Mouse (Mus musculus) myocyte (in vitro differentiated cells): ENCODE data around the gene Caskin1. TPM values are rescaled to one million over a fixed set of nuclear protein-coding genes. Genes with fewer than 3 reads are reported as not detected.
A peak's percentile ranks its signal among the peaks of the same experiment; 100 is the strongest.

Source experiments
- H3K27me3 ChIP-seq: one replicate; pipeline ENCODE4 v1.6.1; 2011; ENCODE audit not compliant: control insufficient read depth, insufficient read depth, insufficient read length
- H3K36me3 ChIP-seq: one replicate; pipeline ENCODE4 v1.6.1; 2011; ENCODE audit not compliant: control insufficient read depth, insufficient read depth
- H3K4me2 ChIP-seq: one replicate; pipeline ENCODE4 v1.6.1; 2011; ENCODE audit warnings: low read depth, control low read depth
- H3K4me3 ChIP-seq: one replicate; pipeline ENCODE4 v1.5.1; 2011; ENCODE audit warnings: mild to moderate bottlenecking, control low read depth, moderate library complexity
- H3K79me2 ChIP-seq: one replicate; pipeline ENCODE4 v1.6.1; 2011; ENCODE audit not compliant: control insufficient read depth, insufficient read depth
- H3ac ChIP-seq: one replicate; pipeline ENCODE4 v1.6.1; 2011; ENCODE audit not compliant: control insufficient read depth, insufficient read length
- CEBPB ChIP-seq: IDR thresholded peaks from 2 replicates; pipeline ENCODE4 v1.6.1; 2011; ENCODE audit warnings: mild to moderate bottlenecking, moderate library complexity; ENCODE audit not compliant: poor library complexity, insufficient read depth, severe bottlenecking
- E2F4 ChIP-seq: IDR thresholded peaks from one replicate; pipeline ENCODE4 v1.6.1; 2011; ENCODE audit warnings: mild to moderate bottlenecking, control low read depth, moderate library complexity; ENCODE audit not compliant: insufficient read depth
- MAX ChIP-seq: IDR thresholded peaks from one replicate; pipeline ENCODE4 v1.6.1; 2011; ENCODE audit warnings: low read depth, mild to moderate bottlenecking, control low read depth
- MYOD1 ChIP-seq, 3 experiments: IDR thresholded peaks; one replicate each; pipeline ENCODE4 v1.6.1; 2011; ENCODE audit warnings: control low read depth in 2 of 3, low read depth in 2 of 3, mild to moderate bottlenecking in 2 of 3, moderate library complexity in 1 of 3; ENCODE audit not compliant: insufficient read length in 2 of 3, control insufficient read depth in 1 of 3
- MYOG ChIP-seq, 3 experiments: IDR thresholded peaks; one replicate each; pipeline ENCODE4 v1.6.1; 2011; ENCODE audit warnings: control low read depth in 2 of 3, low read depth in 2 of 3, mild to moderate bottlenecking in 2 of 3; ENCODE audit not compliant: insufficient read length in 2 of 3, control insufficient read depth in 1 of 3, insufficient read depth in 1 of 3
- POLR2A ChIP-seq: IDR thresholded peaks from one replicate; pipeline ENCODE4 v1.6.1; 2011; ENCODE audit warnings: low read depth, mild to moderate bottlenecking, control low read depth, moderate library complexity; ENCODE audit not compliant: insufficient read length
- POLR2AphosphoS2 ChIP-seq: IDR thresholded peaks from one replicate; pipeline ENCODE4 v1.6.1; 2011; ENCODE audit warnings: low read depth, control low read depth; ENCODE audit not compliant: insufficient read length
- REST ChIP-seq: IDR thresholded peaks from one replicate; pipeline ENCODE4 v1.6.1; 2011; ENCODE audit warnings: mild to moderate bottlenecking, control low read depth, moderate library complexity; ENCODE audit not compliant: insufficient read depth, insufficient read length
- SRF ChIP-seq: IDR thresholded peaks from one replicate; pipeline ENCODE4 v1.6.1; 2011; ENCODE audit warnings: low read depth; ENCODE audit not compliant: control insufficient read depth, insufficient read length
- TCF12 ChIP-seq: IDR thresholded peaks from one replicate; pipeline ENCODE4 v1.6.1; 2011; ENCODE audit warnings: mild to moderate bottlenecking, control low read depth; ENCODE audit not compliant: poor library complexity, insufficient read depth, severe bottlenecking
- TCF3 ChIP-seq: IDR thresholded peaks from one replicate; pipeline ENCODE4 v1.6.1; 2011; ENCODE audit warnings: low read depth, control low read depth; ENCODE audit not compliant: insufficient read length
- USF1 ChIP-seq: IDR thresholded peaks from one replicate; pipeline ENCODE4 v1.6.1; 2011; ENCODE audit warnings: low read depth, mild to moderate bottlenecking, control low read depth, moderate library complexity
- polyA plus RNA-seq: library from polyadenylated mRNA; unstranded; fragments of >200 nt; fragmentation: generic; extraction: Trizol; gene quantifications from one replicate; pipeline ENCODE4 v1.2.1, GENCODE M21; 2012; ENCODE audit warnings: missing spikeins

Gene Caskin1
- polyA plus RNA-seq, 1 experiment, result 0.16 TPM

- no peak for TF ChIP-seq TCF12
- TF ChIP-seq MYOG (IDR thresholded peaks at IDR 0.05; ENCODE audit: control insufficient read depth in 1 of 3, insufficient read depth in 1 of 3, insufficient read length in 2 of 3, low read depth in 2 of 3), result no peak
- TF ChIP-seq MAX, result no peak
- TF ChIP-seq REST, result no peak
- TF ChIP-seq CEBPB, result no peak
- TF ChIP-seq E2F4, result no peak
- TF ChIP-seq POLR2A, result no peak
- peaks cover 3% of the 10 kb centered on the region for H3K79me2 ChIP-seq
- H3ac ChIP-seq, result no peak overlapping the region
- H3K4me3 ChIP-seq, result no peak overlapping the region
- no peaks in the 10 kb centered on the region for H3K27me3 ChIP-seq
- H3K36me3 ChIP-seq, result peaks cover 15% of the 10 kb centered on the region
- H3K4me2 ChIP-seq, result no peak overlapping the region
Observed at GRCm38 (mm10) chr17:24514270-24515257, 26.2 kb downstream of the Caskin1 start.

DNA sequence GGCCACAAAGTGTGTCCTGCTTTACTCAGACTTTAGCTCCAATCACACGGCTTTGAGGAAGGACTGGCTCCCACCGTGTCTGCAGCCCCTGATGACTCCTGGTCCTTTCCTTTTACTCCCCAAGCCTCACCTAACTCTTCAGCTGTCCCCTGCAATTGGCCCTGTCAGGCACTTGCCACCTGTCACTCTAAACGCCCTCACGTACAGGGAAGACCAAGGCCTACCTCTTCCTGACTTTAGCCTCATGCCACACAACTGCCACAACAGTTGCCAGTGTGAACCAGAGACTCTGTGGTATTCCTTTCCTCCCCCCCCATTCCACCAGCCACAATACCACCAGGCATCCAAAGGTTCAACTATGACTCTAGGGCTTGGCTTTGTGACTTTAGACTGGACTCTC lies 32.0 kb downstream of the Caskin1 start:
- no peak overlapping the region for H3K4me2 ChIP-seq
- no peak overlapping the region for H3ac ChIP-seq
- H3K79me2 ChIP-seq, result peaks cover 59% of the 10 kb centered on the region
- H3K4me3 ChIP-seq, result no peak overlapping the region
- peaks cover 12% of the 10 kb centered on the region for H3K36me3 ChIP-seq
- no peaks in the 10 kb centered on the region for H3K27me3 ChIP-seq
- TF ChIP-seq E2F4, result no peak
- no peak for TF ChIP-seq POLR2A
- no peak for TF ChIP-seq SRF
- TF ChIP-seq MYOD1 (IDR thresholded peaks at IDR 0.05; ENCODE audit: control insufficient read depth in 1 of 3, insufficient read length in 2 of 3, low read depth in 2 of 3), result peak in 2 of 3 experiments; percentile 68 to 71
- TF ChIP-seq USF1, result no peak
- no peak for TF ChIP-seq POLR2AphosphoS2
- TF ChIP-seq REST, result no peak
- TF ChIP-seq MYOG (IDR thresholded peaks at IDR 0.05; ENCODE audit: control insufficient read depth in 1 of 3, insufficient read depth in 1 of 3, insufficient read length in 2 of 3, low read depth in 2 of 3), result peak in 2 of 3 experiments; percentile 31 to 81
- no peak for TF ChIP-seq TCF3
- TF ChIP-seq TCF12, result no peak
- no peak for TF ChIP-seq CEBPB
- no peak for TF ChIP-seq MAX

GRCm38 (mm10) chr17:24524734-24525133 lies 36.3 kb downstream of the Caskin1 start:
- TF ChIP-seq MYOG (IDR thresholded peaks at IDR 0.05; ENCODE audit: control insufficient read depth in 1 of 3, insufficient read depth in 1 of 3, insufficient read length in 2 of 3, low read depth in 2 of 3) (no peak), POLR2A (no peak), USF1 (no peak)
- Histone ChIP-seq H3K27me3 (no peaks in the 10 kb centered on the region), H3K4me2 (no peak overlapping the region), H3K36me3 (no peaks in the 10 kb centered on the region), H3ac (no peak overlapping the region), H3K4me3 (no peak overlapping the region), H3K79me2 (peaks cover 85% of the 10 kb centered on the region)

DNA sequence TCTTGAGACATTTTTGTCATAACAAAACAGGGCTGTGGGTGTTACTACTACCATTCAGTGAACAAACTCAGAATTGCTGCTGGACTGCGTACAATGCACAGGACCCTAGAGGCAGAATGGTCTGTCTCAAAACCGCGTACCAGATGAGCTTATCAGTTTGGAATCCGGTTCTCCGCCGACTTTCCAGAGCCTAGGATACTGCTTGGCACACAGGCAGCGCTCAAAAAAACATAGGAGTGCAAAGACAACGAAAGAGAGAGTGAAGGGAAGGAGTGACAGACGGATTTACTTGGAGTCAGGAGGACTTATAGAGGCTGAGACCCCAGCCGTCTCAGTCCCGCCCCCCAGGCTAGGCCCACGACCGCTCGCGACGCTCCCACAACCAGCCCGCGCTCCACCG lies 38.9 kb downstream of the Caskin1 start:
- Histone ChIP-seq H3K79me2 (peaks cover 59% of the 10 kb centered on the region), H3K27me3 (no peaks in the 10 kb centered on the region), H3K4me3 (peak overlapping the region; percentile 77), H3ac (peak overlapping the region; percentile 11), H3K36me3 (no peaks in the 10 kb centered on the region), H3K4me2 (peak overlapping the region; percentile 90)
- no peak for TF ChIP-seq MYOD1 (IDR thresholded peaks at IDR 0.05; ENCODE audit: control insufficient read depth in 1 of 3, insufficient read length in 2 of 3, low read depth in 2 of 3)
- no peak for TF ChIP-seq SRF
- no peak for TF ChIP-seq TCF12
- TF ChIP-seq POLR2AphosphoS2, result no peak
- TF ChIP-seq E2F4, result no peak
- TF ChIP-seq POLR2A, result no peak
- no peak for TF ChIP-seq REST
- no peak for TF ChIP-seq USF1
- no peak for TF ChIP-seq TCF3
- TF ChIP-seq MYOG (IDR thresholded peaks at IDR 0.05; ENCODE audit: control insufficient read depth in 1 of 3, insufficient read depth in 1 of 3, insufficient read length in 2 of 3, low read depth in 2 of 3), result no peak
